Mouse (Mus musculus) layer of hippocampus, postnatal 10 days (tissue): ENCODE measurements at regions not wholly inside any gene's neighbourhood (a gene's known extent, or its start where the extent isn't known, plus 50 kb on each side); places are given as distances from the start of the nearest gene placed in this dataset.
A peak's percentile ranks its signal among the peaks of the same experiment; 100 is the strongest.

Experiments
- DNase-seq, 2 experiments: peaks; one replicate each; pipeline ENCODE4 v3.0.0; 2021; ENCODE audit warnings: low spot score in 2 of 2

DNA sequence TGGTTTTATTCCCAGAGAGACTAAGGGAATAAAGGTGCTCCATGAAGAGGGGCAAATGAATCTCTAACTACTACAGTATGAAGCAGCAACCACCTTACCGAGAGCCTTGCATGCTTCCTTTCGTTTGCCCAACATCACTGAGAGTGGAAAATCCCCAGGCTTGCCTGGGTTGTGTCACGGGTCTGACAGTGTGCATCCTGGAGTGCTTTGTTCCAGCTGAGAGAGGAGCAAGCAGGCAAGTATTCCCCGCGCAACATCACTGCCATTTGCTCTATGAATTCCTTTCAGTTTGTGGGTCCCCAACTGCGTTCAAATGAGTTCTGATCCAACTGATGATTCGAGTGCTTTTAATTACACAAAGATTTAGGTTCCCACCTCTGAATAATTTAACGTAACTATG lies 253.9 kb upstream of the Nsun2 start:
- DNase-seq = no peak

- peak in 1 of 2 experiments; percentile 26 for DNase-seq
These were observed 239.1 kb upstream of the Nsun2 start for GRCm38 (mm10) chr13:69294483-69294882.

DNA sequence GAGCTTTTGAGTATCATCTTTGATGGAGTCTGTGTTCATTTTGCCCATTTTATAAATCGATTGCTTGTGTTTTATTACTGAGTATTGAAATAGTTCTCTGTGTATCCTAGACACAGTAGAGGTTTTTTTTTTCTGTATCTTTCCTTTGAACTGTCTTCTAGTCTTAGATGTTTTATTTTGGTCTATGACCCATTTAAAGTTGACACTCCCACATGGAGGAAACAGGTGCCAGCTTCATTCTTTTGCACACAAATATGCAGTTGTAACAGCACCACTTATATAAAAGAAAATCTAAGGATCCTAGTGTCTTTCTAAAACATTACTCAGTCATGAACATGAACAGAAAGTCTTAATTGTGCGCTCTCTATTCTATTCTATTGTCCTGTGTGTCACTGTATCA lies 230.2 kb upstream of the Nsun2 start:
- no peak for DNase-seq

- DNase-seq = no peak
These were observed 203.0 kb upstream of the Nsun2 start for GRCm38 (mm10) chr13:69330412-69331000.

- DNase-seq = no peak
These were observed 201.8 kb upstream of the Nsun2 start for GRCm38 (mm10) chr13:69331537-69332435.

DNA sequence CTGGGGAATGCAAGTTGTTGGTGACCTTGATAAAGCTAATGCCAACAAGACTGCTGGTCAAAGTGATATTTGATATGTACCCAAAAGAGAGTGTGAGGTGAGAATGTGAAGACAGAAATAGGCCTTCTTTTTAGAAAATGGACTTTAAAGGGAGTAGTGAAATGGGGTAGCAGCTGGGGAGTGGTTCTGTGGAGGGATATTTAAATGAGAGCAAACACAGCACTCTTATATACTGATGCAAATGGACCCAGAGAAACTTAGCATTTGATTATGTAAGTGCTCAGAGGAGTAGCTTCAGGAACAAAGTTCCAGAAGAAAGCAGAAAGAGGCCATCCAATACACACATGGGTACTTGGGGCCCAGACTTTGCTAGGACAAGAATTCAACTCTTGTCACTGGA lies 189.7 kb upstream of the Nsun2 start:
- no peak for DNase-seq

DNA sequence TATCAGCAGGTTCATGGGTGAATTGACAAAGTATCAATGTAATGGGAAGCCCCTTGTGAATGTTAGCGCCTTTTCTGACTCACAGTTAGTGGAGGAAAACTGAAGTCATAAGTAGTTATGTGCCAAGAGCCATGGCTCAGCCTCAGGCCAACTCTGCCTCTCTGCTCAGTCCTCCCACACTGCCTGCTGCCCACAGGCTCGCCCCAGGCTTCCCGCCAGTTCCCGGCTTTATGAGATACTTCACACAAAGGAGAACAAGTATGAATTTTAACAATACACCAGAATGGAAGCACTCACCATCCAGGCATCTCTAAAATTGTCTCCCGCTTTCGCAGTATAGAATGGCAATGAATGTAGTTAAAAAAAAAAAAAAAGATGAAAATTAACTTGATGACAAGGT lies 176.1 kb upstream of the Nsun2 start:
- no peak for DNase-seq

- DNase-seq = no peak
These were observed 167.6 kb upstream of the Nsun2 start for GRCm38 (mm10) chr13:69365880-69366490.

GRCm38 (mm10) chr13:69373101-69373815 lies 160.3 kb upstream of the Nsun2 start:
- no peak for DNase-seq

DNA sequence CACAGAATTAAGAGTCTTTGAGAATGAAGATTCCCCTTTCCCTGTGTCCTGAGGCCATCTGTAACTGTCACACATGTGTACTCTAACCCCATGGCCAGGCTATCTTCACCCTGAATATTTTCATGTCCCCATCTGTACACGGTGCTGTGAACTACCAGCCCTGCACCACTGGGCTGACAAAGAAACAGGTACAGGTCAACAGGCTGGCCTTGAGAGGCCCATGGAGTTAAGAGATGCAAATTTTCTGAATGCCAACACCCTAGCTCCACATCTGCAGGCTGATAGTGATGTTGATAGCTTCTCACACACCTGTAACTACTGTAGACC lies 159.8 kb upstream of the Nsun2 start:
- DNase-seq = no peak

GRCm38 (mm10) chr13:69380403-69380802 lies 153.1 kb upstream of the Nsun2 start:
- DNase-seq = no peak

DNA sequence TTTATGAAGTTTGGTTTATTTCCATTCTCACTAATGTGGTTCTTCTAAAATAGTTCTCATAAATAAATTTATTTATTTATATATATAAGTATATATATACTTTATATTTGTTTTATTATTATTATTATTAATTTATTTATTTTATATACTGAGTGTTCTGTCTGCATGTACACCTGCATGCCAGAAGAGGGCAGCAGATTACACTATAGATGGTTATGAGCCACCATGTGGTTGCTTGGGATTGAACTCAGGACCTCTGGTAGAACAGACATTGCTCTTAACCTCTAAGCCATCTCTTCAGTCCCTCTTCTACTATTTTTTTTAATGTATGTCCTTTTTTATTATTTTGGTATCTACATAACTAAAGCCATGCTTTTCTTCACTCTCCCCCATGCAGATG lies 148.8 kb upstream of the Nsun2 start:
- DNase-seq = no peak

GRCm38 (mm10) chr13:69392917-69393827 lies 140.4 kb upstream of the Nsun2 start:
- DNase-seq = no peak

DNA sequence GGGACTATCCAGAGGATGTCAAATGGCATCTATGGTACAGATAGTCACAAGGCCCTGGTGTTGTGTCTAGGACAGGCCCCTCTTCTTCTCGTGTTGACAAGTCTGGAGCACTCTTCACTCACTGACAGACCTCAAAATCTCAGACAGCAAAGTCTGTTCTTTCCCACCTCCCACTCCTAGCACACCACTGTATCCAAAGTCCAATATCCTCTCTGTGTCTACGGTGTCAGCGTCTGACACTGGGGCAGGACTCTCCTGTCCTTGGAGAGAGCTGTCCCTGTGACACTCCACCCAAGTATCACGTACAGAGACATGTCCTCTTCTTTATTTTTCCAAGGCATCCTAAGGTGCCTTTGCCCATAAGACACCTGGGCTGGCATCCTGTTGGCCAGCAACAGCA lies 139.0 kb upstream of the Nsun2 start:
- DNase-seq = no peak

- no peak for DNase-seq
These were observed 123.2 kb upstream of the Nsun2 start for GRCm38 (mm10) chr13:69410359-69410758.

- no peak for DNase-seq
These were observed 118.7 kb upstream of the Nsun2 start for GRCm38 (mm10) chr13:69414813-69415212.

DNA sequence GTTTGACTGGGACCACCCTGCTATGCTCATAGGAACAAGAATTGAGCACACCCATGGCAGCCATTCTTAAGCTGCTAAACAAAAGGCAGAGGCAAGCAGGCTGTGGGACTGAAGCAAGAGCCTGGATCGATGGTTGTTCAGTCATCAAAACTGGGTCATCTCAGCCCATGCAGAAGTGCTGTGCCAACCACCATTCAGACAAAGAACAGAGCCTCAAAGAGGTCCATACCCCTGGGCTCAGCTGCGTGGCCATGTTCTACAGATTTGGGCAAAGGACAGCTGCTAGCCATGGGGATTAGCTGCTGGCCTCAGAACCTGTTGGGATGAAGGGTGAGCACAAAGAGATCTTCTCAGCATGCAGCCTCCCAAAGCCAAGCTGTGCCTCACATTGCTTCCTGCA lies 116.8 kb upstream of the Nsun2 start:
- no peak for DNase-seq

DNA sequence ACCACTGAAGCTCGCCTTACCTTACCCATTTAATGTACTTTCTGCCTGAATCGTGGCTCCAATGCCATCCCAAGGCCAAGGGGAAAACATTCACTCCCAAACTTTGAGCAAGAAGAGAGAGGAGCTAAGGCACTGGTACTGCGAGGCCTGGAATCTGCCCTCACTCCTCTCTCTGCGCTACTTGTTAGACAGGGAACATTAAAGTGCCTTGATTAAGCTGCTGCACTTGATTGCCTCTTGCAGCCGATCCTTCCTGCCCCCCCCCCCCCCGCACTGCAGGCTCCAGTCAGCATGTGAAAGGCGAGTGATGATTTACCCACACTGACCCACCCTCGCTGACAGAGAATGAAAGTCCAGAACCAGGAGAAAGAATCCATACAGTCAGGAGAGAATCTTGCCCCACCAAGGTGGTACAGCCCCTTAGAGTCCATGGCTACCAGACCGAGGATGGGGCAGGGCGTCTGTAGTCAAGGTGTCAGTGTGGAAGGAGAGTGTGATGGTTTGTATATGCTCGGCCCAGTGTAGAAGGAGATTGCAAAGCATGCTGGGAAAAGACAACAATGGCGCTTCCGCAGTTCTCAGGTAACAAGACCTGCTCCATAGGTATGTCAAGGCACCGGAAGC lies 115.6 kb upstream of the Nsun2 start:
- DNase-seq = no peak

GRCm38 (mm10) chr13:69420166-69420565 lies 113.4 kb upstream of the Nsun2 start:
- DNase-seq = no peak

GRCm38 (mm10) chr13:69421966-69422365 lies 111.6 kb upstream of the Nsun2 start:
- no peak for DNase-seq
